Mouse (Mus musculus): ENCODE measurements around the gene Gm10837. TPM values are rescaled to one million over a fixed set of nuclear protein-coding genes. Genes with fewer than 3 reads are reported as not detected.
"Not testable (repeated sequence)": the region's sequence is repeated elsewhere in the genome, so short reads cannot be mapped to it uniquely, and the experiment has no call there.

The Gm10837 gene
- total RNA-seq (2021) (not detected), polyA plus RNA-seq (2012; rRNA removed) (not detected in 2 replicates)
- long read RNA-seq, result 0 reads

DNA sequence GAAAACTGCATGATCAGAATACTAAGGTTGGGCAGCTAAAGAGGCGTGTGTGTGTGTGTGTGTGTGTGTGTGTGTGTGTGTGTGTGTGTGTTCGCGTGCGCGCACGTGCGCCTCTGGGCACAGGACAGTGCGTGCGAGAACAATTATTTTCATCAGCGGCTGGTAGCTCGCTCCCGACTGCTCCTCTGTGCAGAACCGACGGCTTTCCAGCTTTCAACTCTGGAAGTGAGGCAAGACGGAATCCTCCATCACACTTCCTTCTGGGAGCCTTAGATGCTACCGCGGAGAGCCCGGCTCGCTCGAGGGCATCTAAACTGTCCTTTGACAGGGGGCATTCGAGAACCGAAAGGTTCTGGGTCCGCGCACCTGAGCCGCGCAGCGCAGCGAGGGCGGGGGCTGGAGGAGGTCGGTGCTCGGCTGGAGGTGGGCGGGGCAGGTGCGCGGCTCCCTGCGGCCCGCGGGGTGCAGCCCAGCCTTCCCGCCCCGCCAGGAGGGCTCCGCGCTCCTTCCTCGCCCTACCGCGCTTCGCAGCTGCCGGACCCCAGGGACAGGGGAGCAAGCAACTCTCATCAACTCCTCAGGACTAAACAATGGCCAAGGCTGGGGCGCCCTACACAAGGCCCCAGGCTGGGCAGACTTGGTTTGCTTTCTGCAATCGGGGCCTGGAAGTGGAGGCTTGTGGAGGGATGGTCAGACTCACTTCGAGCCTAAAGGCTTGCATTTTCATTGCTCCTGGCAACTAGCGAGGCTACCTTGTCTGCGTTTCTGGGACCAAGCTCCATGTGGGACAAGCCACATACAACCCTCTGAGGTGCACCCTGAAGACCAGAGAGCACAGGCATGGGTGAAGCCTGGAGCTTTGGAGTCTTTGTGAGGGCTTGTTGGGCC, at the start of gene Gm10837:
Gene Gm10837 (plus strand): TSS at position 146 of the 888 bp plus-strand sequence.
- DNase-seq, result no peak

DNA sequence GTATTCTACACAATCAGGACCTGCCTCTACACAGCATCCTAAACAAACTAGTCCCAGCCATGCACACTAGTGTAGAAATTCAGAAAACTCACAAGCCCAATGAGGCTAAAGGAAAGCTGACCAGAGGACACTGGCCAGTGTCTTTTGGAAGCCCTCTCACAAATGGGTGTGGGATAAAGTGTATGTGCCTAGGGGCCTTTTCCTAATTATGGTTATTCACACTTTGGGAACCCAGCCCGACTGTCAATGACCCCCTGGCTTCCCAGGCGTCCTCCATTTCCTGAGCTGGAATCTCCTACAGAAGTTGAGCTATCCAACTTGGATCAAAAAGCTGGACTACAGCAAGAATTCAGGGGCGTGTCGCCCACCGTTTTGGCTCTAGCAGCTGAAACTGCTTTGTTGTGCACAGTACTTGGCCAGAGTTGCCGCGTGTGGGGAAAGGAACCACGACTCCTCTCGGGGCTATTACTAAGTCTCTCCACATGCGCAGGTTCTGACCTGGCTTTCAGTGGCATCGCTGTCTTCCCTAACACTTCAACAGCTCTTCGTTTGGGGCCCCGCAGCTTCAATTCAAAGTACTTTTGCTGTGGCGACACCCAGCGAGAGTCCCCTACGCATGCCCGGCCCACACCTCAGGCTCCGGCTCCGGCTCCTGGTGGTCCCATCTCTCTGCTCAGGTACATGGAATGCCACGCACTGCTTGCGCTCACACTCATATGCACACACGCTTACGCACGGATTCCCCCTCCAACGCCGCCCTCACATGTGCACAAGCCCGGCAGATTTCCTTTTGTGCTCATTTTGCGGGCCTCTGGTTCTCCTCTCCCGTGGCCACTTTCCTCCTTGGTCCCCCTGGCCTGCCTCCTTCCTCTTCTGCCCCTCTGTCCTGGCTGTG, 40.5 kb upstream of the Gm10837 start:
- DNase-seq, result no peak

DNA sequence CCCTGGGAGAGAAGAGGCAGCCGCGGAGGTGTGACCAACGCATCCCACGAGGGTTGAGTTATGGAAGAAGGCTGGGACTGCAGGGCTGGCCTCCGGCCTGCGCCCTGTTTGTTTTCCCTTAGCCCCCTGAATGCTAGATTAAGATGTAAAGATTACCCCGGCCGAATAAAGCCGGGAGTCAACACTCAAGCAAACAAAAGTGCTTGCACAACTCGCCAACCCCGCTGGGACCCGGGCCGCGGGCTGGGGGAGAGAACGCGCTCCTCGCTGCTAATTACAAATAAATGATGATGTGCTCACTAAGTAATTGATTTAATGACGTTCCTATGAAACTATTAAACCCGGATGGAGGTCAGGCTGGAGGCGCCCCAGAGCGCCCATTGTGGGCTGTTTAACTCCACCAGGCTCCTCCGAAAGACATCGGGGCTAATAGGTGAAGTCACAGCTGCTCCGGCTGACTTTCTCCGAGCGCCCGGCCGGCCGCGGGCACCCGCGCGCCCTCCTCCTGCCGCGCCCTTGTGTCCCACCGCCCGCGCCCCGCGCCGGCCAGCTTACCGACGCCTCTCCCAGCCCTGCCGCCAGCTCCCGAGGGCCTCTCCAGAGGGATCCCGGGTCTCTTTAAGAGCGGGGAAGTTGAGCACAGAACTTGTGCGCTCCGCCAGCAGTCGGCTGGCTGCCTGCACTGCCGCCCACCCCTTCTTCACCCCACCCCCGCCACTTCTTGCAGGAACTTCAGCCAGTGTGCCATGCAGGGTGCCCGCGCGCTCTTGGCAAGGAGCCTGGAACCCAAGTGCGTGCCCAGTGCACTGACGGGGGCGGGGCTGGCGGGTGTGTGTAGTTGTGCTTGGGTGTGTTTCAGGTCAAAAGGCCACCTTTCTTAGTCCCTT, 39.6 kb upstream of the Gm10837 start, which contains the start of gene Gm5089:
Gene Gm5089 (minus strand): TSS at position 620 of the 887 bp plus-strand sequence.
- peak; percentile 41 for DNase-seq

DNA sequence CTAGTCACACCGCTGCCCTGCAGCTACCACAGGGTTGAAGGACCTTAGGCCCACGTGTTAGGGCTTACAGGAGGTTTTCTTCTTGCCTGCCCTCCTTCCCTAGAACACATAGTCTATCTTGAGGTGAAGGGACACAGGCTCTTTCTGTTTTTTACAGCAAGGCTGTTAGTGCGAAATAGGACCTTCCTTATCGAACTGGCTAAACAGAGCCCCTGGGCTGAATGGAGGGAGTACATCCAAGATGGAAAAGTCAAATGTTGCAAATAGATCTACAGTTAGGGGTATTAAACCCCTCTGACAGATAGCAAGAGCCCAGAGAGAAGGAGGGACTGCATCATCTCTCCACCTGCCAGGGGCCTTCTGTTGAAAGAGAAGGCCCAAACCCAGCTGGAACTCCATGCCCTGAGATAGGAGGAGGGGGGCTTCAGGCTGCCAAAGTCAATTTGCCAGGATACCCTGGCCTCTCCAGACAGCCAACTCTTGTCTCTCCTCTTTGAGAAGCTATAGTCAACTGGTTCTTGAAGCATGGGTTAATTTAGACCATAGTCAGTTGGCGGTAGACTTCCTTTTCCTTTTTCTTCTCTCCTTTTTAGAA, 38.7 kb upstream of the Gm10837 start:
- DNase-seq, result no peak

DNA sequence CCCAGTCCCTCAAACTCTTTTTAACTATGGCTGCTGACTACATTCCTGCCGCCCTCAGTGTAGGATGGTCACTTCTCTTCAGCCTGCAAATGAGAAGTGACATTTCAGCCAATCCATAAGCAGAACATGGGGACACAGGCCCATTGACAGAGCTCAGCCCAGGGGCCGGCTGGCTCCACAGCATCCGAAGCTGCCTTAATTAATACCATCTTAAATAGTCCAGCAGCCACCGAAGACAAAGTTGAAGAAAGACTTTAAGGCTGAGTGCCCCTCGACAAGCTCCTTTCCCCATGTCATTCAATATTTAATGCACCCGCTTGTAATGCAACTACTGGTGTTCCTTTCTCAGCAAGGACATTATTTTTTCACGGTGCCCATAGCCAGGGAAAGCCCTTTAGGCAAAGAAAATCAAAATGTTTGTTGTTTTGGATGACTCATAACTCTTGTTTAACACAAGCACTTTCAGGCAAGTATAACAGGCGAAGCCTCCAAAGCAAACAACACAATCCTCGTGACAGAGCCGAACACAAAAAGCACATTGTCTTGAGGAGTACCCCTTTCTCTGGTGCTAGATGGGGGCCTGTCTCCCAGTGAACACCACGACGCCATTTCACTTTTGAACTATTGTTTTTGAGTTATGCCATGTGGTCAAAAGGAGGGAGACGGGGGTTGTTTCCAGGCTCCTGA, 37.5 kb upstream of the Gm10837 start:
- DNase-seq, result no peak

DNA sequence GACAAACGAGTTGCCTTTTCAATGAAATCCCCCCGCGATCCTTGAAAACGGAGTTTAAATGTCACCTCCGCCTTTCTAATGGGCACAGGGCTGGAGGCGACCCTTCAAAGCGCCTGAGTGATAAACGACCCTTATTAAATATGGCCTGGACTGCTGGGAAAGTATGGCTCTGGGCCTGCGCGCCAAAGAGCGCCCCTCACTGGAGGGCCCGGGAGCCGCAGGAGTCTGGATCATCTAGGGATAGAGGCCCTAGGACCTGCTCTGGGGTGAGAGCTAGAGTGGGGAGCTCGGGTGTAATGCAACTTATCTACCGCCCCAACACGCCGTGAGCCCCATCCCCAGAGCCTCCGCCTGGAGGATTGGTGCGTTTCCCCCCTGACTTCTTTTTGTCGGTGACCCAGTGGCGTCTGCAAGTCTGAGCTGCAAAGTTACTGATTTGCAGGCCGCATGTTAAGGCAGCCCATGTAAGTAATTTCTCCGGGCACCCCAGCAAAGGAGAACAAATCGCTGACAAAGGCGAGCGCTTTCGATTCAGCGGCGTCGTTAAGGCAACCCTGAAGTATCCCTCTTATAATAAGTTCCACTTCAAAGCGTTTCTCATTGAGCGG, 36.9 kb upstream of the Gm10837 start:
- DNase-seq, result no peak

DNA sequence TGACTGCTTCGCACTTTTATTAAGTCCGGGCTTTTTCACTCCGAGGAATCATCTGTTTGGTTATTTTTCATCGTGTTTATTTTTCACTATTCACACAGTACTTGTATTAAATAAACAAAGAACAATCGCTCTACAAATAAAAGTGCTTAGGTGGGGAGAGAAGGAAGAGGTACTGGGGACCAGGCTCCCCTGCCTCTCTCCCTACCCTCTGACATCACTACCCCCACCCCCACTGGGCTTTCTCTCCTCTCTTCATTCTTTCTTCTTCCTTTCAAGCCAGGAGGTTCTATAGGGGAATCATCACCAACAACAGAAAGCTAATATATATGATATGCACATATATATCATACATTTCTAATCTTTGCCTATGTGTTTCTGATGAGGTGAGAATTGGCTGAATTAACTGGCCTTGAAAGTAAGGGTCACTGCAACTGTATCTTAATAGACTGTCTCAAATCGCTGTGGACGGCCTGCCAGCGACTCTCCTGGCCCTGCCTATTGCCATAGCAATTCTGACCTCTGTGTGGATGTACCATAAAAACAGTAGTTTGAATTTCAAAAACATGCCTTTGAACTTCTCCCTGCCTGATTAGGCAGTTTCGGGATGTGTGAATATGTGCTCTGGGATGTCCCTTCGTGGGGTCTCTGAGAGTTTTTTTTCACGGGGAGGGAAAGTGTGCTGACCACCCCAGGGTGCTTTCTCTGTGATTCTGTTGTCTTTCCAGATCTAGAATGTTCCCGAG, 36.2 kb upstream of the Gm10837 start:
- no peak for DNase-seq

DNA sequence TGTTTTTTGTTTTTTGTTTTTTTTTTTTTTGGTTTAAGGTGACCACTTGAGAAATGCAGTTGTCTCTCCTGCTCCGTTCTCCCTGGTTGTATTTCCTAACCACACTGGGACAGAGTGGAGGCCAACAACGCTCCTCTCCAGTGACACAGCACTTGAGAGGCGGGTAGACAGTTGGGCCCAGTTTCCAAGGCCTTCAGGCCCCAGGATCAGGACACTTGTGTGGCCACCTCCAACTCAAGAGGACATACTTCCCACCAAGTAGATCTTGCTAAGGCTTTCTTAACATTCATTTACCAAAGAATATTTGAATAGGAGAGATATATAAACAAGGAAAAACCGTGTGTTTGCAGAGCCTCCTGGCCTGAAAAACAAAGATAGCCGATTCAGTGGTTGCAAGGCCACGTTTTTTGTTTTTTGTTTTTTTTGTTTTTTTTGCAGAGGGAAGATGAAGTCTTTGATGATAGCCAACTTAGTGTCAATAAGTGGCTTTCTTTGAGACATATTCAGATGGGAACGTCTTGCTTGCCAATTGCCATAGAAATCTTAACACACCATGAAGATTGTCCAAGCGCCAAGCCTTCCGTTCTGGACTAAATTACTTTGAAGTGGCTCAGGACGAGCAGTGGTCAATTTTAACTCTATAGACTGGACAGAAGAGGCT, 35.4 kb upstream of the Gm10837 start:
- no peak for DNase-seq

DNA sequence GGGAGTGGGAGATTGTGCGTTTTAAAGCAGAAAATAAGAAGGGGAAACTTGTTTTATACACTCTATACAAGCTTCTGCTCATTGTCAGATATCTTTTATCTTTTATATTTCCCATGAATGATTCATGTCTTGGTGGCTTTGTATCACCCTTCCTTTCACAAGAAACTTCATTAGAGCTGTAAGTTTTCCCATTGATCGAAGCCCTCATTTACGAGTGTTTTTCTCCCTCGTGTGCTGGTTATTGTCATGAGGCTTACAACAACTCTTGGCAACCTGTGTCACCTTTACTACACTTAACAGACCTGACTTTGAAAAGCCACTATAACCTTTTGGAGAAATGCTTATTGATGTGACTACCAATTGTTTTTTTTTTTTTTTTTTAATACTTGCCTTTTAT, 34.8 kb upstream of the Gm10837 start:
- no peak for DNase-seq

DNA sequence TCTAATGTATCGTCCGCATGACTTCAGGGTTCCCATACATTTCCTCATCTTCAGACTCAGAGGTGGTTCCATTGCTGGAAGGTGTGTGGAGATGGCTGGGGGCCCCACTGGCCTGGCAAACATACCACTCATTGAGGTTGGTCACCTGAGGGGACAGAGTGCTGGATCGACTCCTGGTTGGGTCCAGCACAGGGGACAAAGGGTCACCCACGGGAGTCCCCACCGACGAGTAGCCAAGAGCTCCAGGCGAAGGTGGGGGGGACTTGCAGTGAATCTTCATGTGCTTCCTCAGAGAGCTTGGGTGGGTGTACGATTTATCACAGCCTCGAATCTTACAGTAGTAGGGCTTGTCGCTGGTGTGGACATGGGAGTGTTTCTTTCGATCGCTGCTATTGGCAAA, 31.1 kb upstream of the Gm10837 start:
- DNase-seq, result not testable (repeated sequence)

DNA sequence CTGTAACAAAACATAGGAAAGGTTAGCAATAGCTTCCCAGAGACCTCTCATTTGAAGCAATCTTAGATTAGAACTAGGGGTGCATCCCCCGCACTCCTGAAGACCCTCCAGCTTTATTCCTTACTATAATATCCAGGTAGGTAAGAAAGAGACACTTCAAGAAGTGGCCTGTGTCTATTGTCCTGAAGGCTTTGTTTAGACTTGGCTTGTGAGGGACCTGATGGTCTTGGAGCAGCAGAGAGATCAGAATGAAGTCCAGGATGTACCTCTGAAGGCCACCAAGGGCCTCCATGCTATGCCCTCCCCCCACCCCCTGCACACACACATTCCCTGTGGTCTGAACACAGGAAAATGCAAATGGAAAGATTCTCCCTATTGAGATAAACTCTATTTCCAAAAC, 30.6 kb upstream of the Gm10837 start:
- no peak for DNase-seq

DNA sequence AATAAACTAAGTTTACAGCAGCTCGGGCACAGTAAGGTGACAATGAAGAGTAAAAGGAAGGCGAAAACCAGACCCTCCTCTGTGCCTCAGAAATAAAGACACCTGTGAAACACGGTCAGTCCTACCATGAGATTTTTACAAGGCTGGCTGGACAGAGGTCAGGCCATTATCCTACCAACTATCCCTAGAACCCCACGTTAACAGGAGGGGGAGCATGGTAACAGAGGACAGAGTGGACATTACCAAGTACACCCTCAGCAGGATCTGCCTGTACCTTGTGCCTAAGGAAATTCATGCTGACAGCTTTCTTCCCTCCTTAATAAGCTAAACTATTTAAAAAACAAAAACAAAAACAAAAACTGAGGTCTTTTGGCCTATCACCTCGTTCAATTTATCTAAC, 30.2 kb upstream of the Gm10837 start:
- DNase-seq, result no peak

DNA sequence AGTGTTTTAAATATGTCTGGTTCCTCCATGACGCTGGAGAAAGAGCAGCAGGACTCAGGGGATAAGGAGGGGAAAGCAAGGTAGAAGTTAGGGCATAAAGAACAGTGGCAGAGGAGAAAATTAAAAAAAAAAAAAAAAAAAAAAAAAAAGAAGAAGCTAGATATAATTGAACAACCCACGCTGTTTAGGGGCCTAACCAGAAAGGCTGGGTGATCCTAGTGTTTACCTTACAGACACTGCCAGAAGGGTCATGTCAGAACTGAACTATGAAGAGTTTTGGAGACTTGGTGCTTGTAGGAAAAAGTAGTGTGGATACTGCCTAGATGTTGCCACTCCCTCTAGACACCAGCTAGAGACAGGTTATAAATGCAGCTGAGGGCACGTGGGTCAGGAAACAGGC, 28.9 kb upstream of the Gm10837 start:
- no peak for DNase-seq

DNA sequence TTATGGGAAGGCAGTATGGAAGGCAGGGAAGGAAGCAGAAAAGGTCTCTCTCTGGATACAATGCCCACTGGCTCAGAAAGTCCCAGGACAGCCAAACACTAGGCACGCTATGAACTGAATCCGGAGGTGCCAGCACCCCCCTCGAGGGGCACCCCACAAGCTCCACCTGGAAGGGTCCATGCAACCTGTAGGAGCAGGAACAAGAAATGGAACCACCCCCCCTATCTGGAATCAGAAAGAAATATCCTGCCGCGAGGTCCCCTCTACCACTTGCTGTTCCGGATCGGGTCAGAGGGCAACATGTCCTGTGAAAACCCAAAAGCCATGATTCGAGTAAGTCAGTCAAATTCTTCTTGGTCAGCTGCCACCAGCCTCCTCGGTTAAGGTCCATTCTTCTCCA, 28.4 kb upstream of the Gm10837 start:
- no peak for DNase-seq

DNA sequence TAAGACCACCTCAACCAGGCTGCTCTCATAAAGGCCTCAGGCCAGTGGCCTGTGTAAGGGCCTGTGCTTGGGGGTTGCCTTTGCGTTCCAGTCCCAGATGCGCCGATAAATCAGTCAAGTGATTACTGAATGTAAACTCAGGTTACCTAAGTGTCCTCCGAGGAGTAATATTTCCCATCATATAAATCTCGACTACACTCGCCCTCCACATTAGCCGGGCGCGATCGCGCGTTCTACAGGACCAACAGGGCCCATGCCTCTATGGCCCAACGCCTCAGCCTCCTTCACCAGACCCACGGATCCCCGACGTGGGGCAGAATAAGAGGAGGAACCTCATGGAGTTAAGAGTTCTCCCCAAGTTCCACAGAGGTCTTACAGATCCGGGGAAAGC, 27.7 kb upstream of the Gm10837 start:
- no peak for DNase-seq

DNA sequence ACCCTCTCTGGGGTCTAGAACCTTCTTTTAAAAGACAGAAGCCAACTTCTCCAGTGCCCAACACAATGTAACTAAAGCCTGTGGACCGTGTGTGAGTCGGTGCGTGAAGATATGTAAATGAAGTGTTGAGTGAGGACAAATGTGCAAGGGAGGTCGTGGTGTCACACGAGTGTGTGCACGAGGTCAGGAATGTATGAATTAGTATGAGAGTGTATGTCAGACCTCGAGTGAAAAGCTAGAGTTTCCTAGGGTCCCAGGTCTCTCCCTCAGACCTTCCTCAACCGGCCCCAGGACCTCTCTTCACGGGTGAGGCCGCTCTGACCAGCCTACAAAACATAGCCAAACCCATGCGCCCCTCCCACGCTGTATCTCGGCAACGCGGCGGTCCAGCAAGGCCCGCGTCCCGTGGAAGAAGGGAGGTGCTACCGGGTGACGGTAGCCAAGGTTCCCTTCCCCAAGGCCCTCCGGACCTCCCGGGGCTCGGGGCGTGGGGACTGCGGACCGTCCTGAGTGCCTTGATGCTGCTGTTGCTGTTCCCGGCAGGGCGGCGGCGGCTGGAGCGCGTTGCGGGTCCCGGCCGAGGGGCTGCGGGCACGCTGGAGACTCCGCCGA, 27.2 kb upstream of the Gm10837 start:
- DNase-seq, result peak; percentile 35

DNA sequence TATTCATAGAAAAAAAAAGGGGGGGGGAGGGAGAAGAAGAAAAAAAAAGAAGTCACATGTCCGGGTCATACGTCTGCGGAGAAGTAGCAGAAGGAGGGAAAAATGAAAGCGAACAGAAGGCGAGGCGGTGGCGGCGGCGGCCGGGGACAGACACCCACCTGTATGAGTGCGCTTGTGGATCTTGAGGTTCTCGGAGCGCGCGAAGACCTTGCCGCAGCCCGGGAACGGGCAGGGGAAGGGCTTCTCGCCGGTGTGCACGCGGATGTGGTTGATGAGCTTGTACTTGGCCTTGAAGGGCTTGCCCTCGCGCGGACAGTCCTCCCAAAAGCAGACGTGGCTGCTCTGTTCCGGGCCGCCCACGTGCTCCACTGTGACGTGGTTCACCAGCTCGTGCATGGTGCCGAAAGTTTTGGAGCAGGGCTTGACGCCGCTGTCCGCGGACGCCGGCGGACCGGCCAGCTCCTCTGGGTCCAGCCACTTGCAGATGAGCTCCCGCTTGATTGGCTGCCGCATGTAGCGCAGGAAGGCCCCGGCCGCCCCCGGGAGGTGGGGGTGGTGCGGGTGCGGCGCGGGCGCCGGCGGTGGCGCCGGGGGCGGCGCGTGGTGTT, 26.5 kb upstream of the Gm10837 start:
- peak; percentile 75 for DNase-seq

DNA sequence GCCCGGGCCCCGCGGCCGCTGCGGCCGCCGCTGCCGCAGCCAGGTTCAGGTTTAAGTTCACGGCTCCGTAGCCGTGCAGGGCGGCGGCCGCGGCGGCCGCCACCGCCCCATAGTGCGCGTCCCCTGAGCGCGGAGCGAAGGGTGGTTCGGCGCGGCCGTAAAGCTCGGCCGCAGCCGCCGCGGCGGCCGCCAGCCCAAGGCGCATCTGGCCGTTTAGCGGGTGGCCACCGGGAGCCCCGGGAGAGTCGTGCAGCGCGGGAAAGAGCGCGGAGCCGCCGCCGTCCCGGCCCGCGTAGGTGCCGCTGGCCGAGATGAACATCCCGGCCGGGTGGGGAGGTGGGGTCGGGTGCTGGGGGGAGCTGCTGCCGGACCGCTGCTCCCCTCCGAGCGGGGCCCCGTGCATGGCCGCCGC, 26.0 kb upstream of the Gm10837 start:
- DNase-seq, result no peak
